Mouse (Mus musculus): Measurements from ENCODE around the gene Jmjd8.

- no peak for TF ChIP-seq POLR2A (IDR thresholded peaks at IDR 0.05; ENCODE audit: insufficient read depth, low read depth, low read length)
- no peak for TF ChIP-seq CTCF (IDR thresholded peaks at IDR 0.05)
- no peak for TF ChIP-seq EP300 (IDR thresholded peaks at IDR 0.05; ENCODE audit: insufficient read depth, low read depth, low read length)
These were observed 36.6 kb downstream of the Jmjd8 start for GRCm38 (mm10) chr17:25865288-25865687.

Data from heart, adult 2 months (tissue).